Mouse (Mus musculus) adrenal gland, postnatal 10 days (tissue): ENCODE measurements around the gene Mgat1. TPM values are rescaled to one million over a fixed set of nuclear protein-coding genes. Genes with fewer than 3 reads are reported as not detected.
"Not testable (repeated sequence)": the region's sequence is repeated elsewhere in the genome, so short reads cannot be mapped to it uniquely, and the experiment has no call there.

Experiments used
- DNase-seq: peaks from one replicate; pipeline ENCODE4 v3.0.0; 2021; ENCODE audit warnings: mixed read lengths
- long read RNA-seq, 2 experiments: library from polyadenylated mRNA; stranded (forward); transcript quantifications; one replicate each; pipeline ENCODE4 v2.0.0; 2021
- total RNA-seq, 2 experiments: library from RNA; stranded (reverse); gene quantifications; 2 replicates each; pipeline ENCODE4 v1.2.3; 2021

The Mgat1 gene
- total RNA-seq = 100 to 1,000 TPM in 1 of 2 experiments, 10 to 100 TPM in 1; 87.9 to 101 TPM
- long read RNA-seq, experiment 1, transcript Mgat1-201 (3 exons, 2,976 nt) = minor isoform, 6 of 109 reads
- long read RNA-seq, experiment 1, transcript Mgat1-212 (3 exons, 633 nt) = minor isoform, 6 of 109 reads
- long read RNA-seq, experiment 1, transcript Mgat1-213 (4 exons, 3,151 nt) = minor isoform, 8 of 109 reads
- long read RNA-seq, experiment 1, transcript Mgat1-202 (3 exons, 2,729 nt) = major isoform, 25 of 109 reads
- long read RNA-seq, experiment 1, partial matches to known transcripts = 11 of 109 reads
- long read RNA-seq, experiment 1, other reads (novel, unspliced or antisense) = 48 of 109 reads
- long read RNA-seq, experiment 2, transcript Mgat1-202 (3 exons, 2,729 nt) = major isoform, 38 of 98 reads
- long read RNA-seq, experiment 2, transcript Mgat1-201 (3 exons, 2,976 nt) = minor isoform, 19 of 98 reads
- long read RNA-seq, experiment 2, transcript Mgat1-213 (4 exons, 3,151 nt) = minor isoform, 6 of 98 reads
- long read RNA-seq, experiment 2, partial matches to known transcripts = 6 of 98 reads
- long read RNA-seq, experiment 2, other reads (novel, unspliced or antisense) = 21 of 98 reads

- peak; percentile 96 for DNase-seq
Measured at GRCm38 (mm10) chr11:49243727-49244594, at the start of gene Mgat1. Gene Mgat1 (plus strand): TSS chr11:49244191.

- DNase-seq = not testable (repeated sequence)
Measured at GRCm38 (mm10) chr11:49194771-49195170, 49.2 kb upstream of the Mgat1 start.

GRCm38 (mm10) chr11:49195819-49196322, 48.1 kb upstream of the Mgat1 start:
- DNase-seq = peak; percentile 22

GRCm38 (mm10) chr11:49200666-49201065, 43.3 kb upstream of the Mgat1 start:
- DNase-seq = no peak

- no peak for DNase-seq
Measured at GRCm38 (mm10) chr11:49201142-49201541, 42.8 kb upstream of the Mgat1 start.

GRCm38 (mm10) chr11:49202071-49202470, 41.9 kb upstream of the Mgat1 start:
- no peak for DNase-seq

GRCm38 (mm10) chr11:49202523-49203061, 41.4 kb upstream of the Mgat1 start:
- peak; percentile 46 for DNase-seq

GRCm38 (mm10) chr11:49203129-49203768, 40.7 kb upstream of the Mgat1 start, which contains the start of gene Zfp62:
Gene Zfp62 (plus strand): TSS chr11:49203292.
- peak; percentile 97 for DNase-seq

- no peak for DNase-seq
Measured at GRCm38 (mm10) chr11:49203771-49204497, 40.1 kb upstream of the Mgat1 start.

GRCm38 (mm10) chr11:49205080-49205590, 38.9 kb upstream of the Mgat1 start:
- no peak for DNase-seq

GRCm38 (mm10) chr11:49207495-49207894, 36.5 kb upstream of the Mgat1 start:
- no peak for DNase-seq

- DNase-seq = no peak
Measured at GRCm38 (mm10) chr11:49212577-49212976, 31.4 kb upstream of the Mgat1 start.

- no peak for DNase-seq
Measured at GRCm38 (mm10) chr11:49213505-49213904, 30.5 kb upstream of the Mgat1 start.

- DNase-seq = no peak
Measured at GRCm38 (mm10) chr11:49219271-49219670, 24.7 kb upstream of the Mgat1 start.

GRCm38 (mm10) chr11:49224455-49224854, 19.5 kb upstream of the Mgat1 start:
- no peak for DNase-seq

GRCm38 (mm10) chr11:49232781-49233180, 11.2 kb upstream of the Mgat1 start:
- no peak for DNase-seq

GRCm38 (mm10) chr11:49235459-49236207, 8.4 kb upstream of the Mgat1 start:
- no peak for DNase-seq

GRCm38 (mm10) chr11:49236891-49237290, 7.1 kb upstream of the Mgat1 start:
- DNase-seq = peak; percentile 37

GRCm38 (mm10) chr11:49237532-49237931, 6.5 kb upstream of the Mgat1 start:
- DNase-seq = no peak

- no peak for DNase-seq
Measured at GRCm38 (mm10) chr11:49240310-49240709, 3.7 kb upstream of the Mgat1 start.
